Mouse (Mus musculus) neural tube, embryonic 14.5 days (tissue): ENCODE data around the gene Slc25a19. TPM values are rescaled to one million over a fixed set of nuclear protein-coding genes. Genes with fewer than 3 reads are reported as not detected.

Experiments
- ATAC-seq: fragments of 200-750 bp; cut with Nextera tagmentation; 2 replicates; pipeline ENCODE4 v1.8.0; 2017; ENCODE audit warnings: low read depth, mild to moderate bottlenecking, moderate TSS enrichment, moderate library complexity
- H3K27ac ChIP-seq: fragments of 300-500 bp; sonication (generic); 2 replicates; pipeline ENCODE4 v1.5.1; 2014; ENCODE audit warnings: low read depth, mild to moderate bottlenecking, control low read depth, low read length, moderate library complexity, mixed read lengths
- H3K27me3 ChIP-seq: fragments of 300-500 bp; sonication (generic); 2 replicates; pipeline ENCODE4 v1.6.1; 2014; ENCODE audit warnings: low read length; ENCODE audit not compliant: control insufficient read depth, insufficient read depth
- H3K36me3 ChIP-seq: fragments of 300-500 bp; sonication (generic); 2 replicates; pipeline ENCODE4 v1.6.1; 2014; ENCODE audit warnings: low read length, mixed read lengths; ENCODE audit not compliant: control insufficient read depth, insufficient read depth
- H3K4me1 ChIP-seq: fragments of 300-500 bp; sonication (generic); 2 replicates; pipeline ENCODE4 v1.6.1; 2014; ENCODE audit warnings: low read length; ENCODE audit not compliant: control insufficient read depth, insufficient read depth
- H3K4me2 ChIP-seq: fragments of 300-500 bp; sonication (generic); 2 replicates; pipeline ENCODE4 v1.6.1; 2014; ENCODE audit warnings: mild to moderate bottlenecking, low read depth, low read length, control low read depth
- H3K4me3 ChIP-seq: fragments of 300-500 bp; sonication (generic); 2 replicates; pipeline ENCODE4 v1.5.1; 2014; ENCODE audit warnings: low read depth, low read length, control low read depth, mixed read lengths
- H3K9ac ChIP-seq: fragments of 300-500 bp; sonication (generic); replicated peaks from 2 replicates; pipeline ENCODE4 v1.6.1; 2014; ENCODE audit warnings: low read depth, mild to moderate bottlenecking, control low read depth, low read length, mixed read lengths
- H3K9me3 ChIP-seq: fragments of 300-500 bp; sonication (generic); 2 replicates; pipeline ENCODE4 v1.6.1; 2016; ENCODE audit warnings: low read length; ENCODE audit not compliant: control insufficient read depth
- WGBS: fragments of 180-500 bp; shearing (Covaris S2); extraction: QIAGEN DNeasy Blood & Tissue Kit; methylation state at CpG from one replicate; pipeline ENCODE4 v1.1.7; 2014; 5-methylcytosine and 5-hydroxymethylcytosine counted together
- polyA plus RNA-seq: library from polyadenylated mRNA; unstranded; fragments of >200 nt; fragmentation: Nextera tagmentation; extraction: Ambion mirVana; gene quantifications from 2 replicates; pipeline ENCODE4 v1.2.1, GENCODE M21; 2014

The Slc25a19 gene
- polyA plus RNA-seq, 1 experiment from 2014 or later: 53.0 TPM

DNA sequence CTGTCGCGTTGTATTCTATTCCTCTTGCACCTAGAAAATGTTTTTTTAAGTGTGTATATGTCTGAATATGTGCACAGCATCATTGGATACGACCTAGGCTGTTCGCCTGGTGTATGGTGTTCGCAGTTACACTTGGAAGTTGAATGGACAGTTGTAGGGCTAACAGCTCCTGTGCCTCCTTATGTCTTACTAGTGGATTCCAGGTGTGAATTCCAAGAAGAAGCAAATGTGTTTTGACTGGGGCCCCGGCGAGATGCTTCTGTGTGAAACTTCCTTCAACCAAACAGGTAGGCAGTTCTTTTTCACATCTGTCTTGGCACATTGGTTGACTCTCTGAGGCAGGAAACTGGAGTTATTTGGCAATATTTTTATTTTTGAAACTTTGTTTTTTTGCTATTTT, 63.1 kb downstream of the Slc25a19 start:
- H3K36me3 ChIP-seq: peaks cover 21% of the 10 kb centered on the region; the same call in 1 of the 2 replicates
- H3K27me3 ChIP-seq: no peaks in the 10 kb centered on the region
- 24% methylated on average over 7 of the region's 7 CpGs for WGBS
- peak overlapping the region; percentile 61 for H3K4me3 ChIP-seq
- peak overlapping the region; percentile 72 for H3K9ac ChIP-seq
- no peak overlapping the region for H3K27ac ChIP-seq
- H3K4me2 ChIP-seq: peak overlapping the region; percentile 80
- H3K9me3 ChIP-seq: no peaks in the 10 kb centered on the region
- no peak for ATAC-seq
- H3K4me1 ChIP-seq: peaks cover 7% of the 10 kb centered on the region; the same call in 1 of the 2 replicates

Other genes starting within 250 kb of the Slc25a19 start
- gene Cdr2l, start 246.4 kb downstream of the Slc25a19 start, polyA plus RNA-seq: 27.3 and 28.6 TPM in 2 replicates
- 207 and 211 TPM in 2 replicates for gene Mrpl58, start 224.5 kb downstream of the Slc25a19 start, polyA plus RNA-seq
- gene Atp5h, start 208.3 kb downstream of the Slc25a19 start, polyA plus RNA-seq: 928 and 1,005 TPM in 2 replicates
- 28.8 and 33.7 TPM in 2 replicates for gene Kctd2, start 208.2 kb downstream of the Slc25a19 start, polyA plus RNA-seq
- not detected in 2 replicates for gene Trim80, start 187.8 kb downstream of the Slc25a19 start, polyA plus RNA-seq
- 0.15 TPM in 2 replicates for gene Slc16a5, start 165.8 kb downstream of the Slc25a19 start, polyA plus RNA-seq
- gene Armc7, start 152.6 kb downstream of the Slc25a19 start, polyA plus RNA-seq: 15.5 and 19.4 TPM in 2 replicates
- gene Nt5c, start 136.4 kb downstream of the Slc25a19 start, polyA plus RNA-seq: 84.4 and 95.8 TPM in 2 replicates
- 1,282 and 1,347 TPM in 2 replicates for gene Jpt1, start 113.9 kb downstream of the Slc25a19 start, polyA plus RNA-seq
- gene Sumo2, start 92.0 kb downstream of the Slc25a19 start, polyA plus RNA-seq: 994 and 1,036 TPM in 2 replicates
- gene Nup85, start 63.9 kb downstream of the Slc25a19 start, polyA plus RNA-seq: 98.2 and 98.9 TPM in 2 replicates
- gene Mrps7, start 24.4 kb downstream of the Slc25a19 start, polyA plus RNA-seq: 76.5 and 79.0 TPM in 2 replicates
- 35.2 and 43.1 TPM in 2 replicates for gene Gga3, start 24.2 kb downstream of the Slc25a19 start, polyA plus RNA-seq
- 11.0 and 12.3 TPM in 2 replicates for gene Mif4gd, start 15.3 kb downstream of the Slc25a19 start, polyA plus RNA-seq
- 115 and 126 TPM in 2 replicates for gene Grb2, start 80.3 kb upstream of the Slc25a19 start, polyA plus RNA-seq
- gene Tmem94, start 137.1 kb upstream of the Slc25a19 start, polyA plus RNA-seq: 17.0 and 21.7 TPM in 2 replicates
- gene Caskin2, start 185.3 kb upstream of the Slc25a19 start, polyA plus RNA-seq: 9.5 and 13.1 TPM in 2 replicates
- 16.8 and 17.0 TPM in 2 replicates for gene Tsen54, start 186.4 kb upstream of the Slc25a19 start, polyA plus RNA-seq
- gene Llgl2, start 195.8 kb upstream of the Slc25a19 start, polyA plus RNA-seq: 0.50 and 0.80 TPM in 2 replicates
- 0.28 and 0.35 TPM in 2 replicates for gene Myo15b, start 230.1 kb upstream of the Slc25a19 start, polyA plus RNA-seq